Mouse (Mus musculus) erythroid progenitor cell, adult 5-6 weeks (primary cell): ENCODE results near the gene Fndc3b. TPM values are rescaled to one million over a fixed set of nuclear protein-coding genes. Genes with fewer than 3 reads are reported as not detected.
"Not testable (repeated sequence)": the region's sequence is repeated elsewhere in the genome, so short reads cannot be mapped to it uniquely, and the experiment has no call there.

Source experiments
- ATAC-seq: replicated peaks from 2 replicates; pipeline ENCODE4 v1.8.0; 2016; ENCODE audit warnings: moderate number of reproducible peaks, mild to moderate bottlenecking, moderate TSS enrichment, inconsistent platforms; ENCODE audit not compliant: poor library complexity, low FRiP score, severe bottlenecking
- total RNA-seq, 2 experiments: library from RNA; stranded (forward) in 1 of 2; stranded (reverse) in 1 of 2; fragments of 150-400 nt in 1 of 2; fragments of 186-747, 209-891 nt in 1 of 2; gene quantifications; 2 replicates each; pipeline versions ENCODE4 v1.2.3 to v1.2.4; 2015 to 2017; ENCODE audit warnings: low replicate concordance in 2 of 2

Gene Fndc3b
- total RNA-seq, 2 experiments from 2014 or later, result 1.3 to 1.8 TPM

GRCm38 (mm10) chr3:27453453-27454098 lies 257.5 kb downstream of the Fndc3b start:
- ATAC-seq, result no peak

GRCm38 (mm10) chr3:27449447-27449846 lies 261.7 kb downstream of the Fndc3b start:
- ATAC-seq, result no peak

DNA sequence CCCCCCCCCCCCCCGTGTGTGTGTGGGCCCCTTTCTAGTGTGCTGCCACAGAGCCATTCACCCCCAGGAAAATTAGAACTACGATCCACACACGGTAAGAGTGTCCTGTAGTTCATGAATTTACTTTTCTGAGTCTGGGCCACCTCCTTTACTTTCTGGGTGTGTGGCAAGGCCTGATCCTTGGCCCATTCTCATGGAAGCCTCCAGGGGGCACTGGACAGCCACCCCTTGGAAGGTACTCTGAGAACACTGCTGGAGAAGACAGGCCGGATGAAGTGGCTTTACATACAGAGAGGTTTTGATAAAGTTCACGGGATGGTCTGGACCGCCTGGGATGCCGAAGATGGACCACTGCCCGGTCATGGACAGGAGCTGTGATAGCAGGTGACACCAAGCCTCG lies 262.7 kb downstream of the Fndc3b start:
- no peak for ATAC-seq

GRCm38 (mm10) chr3:27439704-27440103 lies 271.4 kb downstream of the Fndc3b start:
- ATAC-seq, result no peak

- ATAC-seq, result no peak
Observed at GRCm38 (mm10) chr3:27435096-27435620, 275.9 kb downstream of the Fndc3b start.

DNA sequence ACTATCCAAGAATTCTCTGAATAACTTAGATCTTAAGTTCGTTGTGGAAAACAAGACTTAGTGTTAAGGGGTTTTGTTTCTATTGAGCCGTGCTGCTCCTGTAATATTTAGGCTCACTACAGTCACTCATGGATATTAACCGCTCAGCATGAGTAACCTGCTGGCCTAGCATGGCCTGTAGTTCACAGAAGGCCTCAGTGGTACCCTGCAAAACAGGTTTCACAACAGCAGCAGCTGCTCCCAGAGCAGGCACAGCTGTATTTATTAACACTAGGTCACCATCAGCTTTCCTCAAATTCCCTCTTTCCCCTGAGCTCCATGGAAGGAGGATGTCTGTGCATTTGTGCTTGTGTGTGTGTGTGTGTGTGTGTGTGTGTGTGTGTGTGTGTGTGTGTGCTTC lies 278.1 kb downstream of the Fndc3b start:
- ATAC-seq, result no peak

GRCm38 (mm10) chr3:27430621-27431263 lies 280.4 kb downstream of the Fndc3b start:
- ATAC-seq, result no peak

GRCm38 (mm10) chr3:27427406-27427805 lies 283.7 kb downstream of the Fndc3b start:
- no peak for ATAC-seq

DNA sequence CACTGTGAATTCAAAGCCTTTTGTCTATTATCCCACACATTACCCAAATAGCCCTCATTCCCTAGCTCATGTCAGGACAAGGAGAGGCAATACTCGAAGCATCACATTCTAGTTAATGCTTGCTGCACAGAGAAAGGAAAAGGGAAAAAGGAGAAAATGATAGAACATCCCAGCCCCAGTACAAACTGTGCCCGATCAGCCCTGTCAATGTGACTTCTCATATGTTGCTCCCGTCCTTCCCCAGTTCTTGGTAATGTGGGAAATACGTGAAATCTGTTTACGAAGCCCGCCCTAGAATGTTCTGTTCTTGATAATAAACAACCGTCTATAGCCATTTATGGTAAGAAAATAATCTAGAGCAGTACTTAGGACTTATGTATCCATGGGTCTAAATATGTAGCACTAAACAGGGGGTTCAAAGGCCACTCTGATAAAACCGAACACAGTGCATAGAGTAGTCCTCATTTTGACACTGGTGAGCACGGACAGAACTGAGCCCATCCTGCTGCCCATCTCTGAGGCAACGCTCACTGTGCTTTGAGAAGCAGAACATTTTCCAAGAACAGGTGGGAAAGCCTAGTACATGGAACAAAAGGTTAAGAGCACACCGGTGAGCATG lies 286.9 kb downstream of the Fndc3b start:
- no peak for ATAC-seq

GRCm38 (mm10) chr3:27422521-27422920 lies 288.6 kb downstream of the Fndc3b start:
- ATAC-seq, result no peak

GRCm38 (mm10) chr3:27421980-27422379 lies 289.1 kb downstream of the Fndc3b start:
- no peak for ATAC-seq

GRCm38 (mm10) chr3:27418602-27419001 lies 292.5 kb downstream of the Fndc3b start:
- no peak for ATAC-seq

- no peak for ATAC-seq
Observed at GRCm38 (mm10) chr3:27416786-27417185, 294.3 kb downstream of the Fndc3b start.

GRCm38 (mm10) chr3:27413566-27413965 lies 297.5 kb downstream of the Fndc3b start:
- no peak for ATAC-seq

GRCm38 (mm10) chr3:27411286-27411685 lies 299.8 kb downstream of the Fndc3b start:
- ATAC-seq, result no peak

- no peak for ATAC-seq
Observed at GRCm38 (mm10) chr3:27408564-27408963, 302.5 kb downstream of the Fndc3b start.

GRCm38 (mm10) chr3:27406440-27406839 lies 304.7 kb downstream of the Fndc3b start:
- no peak for ATAC-seq

GRCm38 (mm10) chr3:27400996-27401395 lies 310.1 kb downstream of the Fndc3b start:
- ATAC-seq, result not testable (repeated sequence)

DNA sequence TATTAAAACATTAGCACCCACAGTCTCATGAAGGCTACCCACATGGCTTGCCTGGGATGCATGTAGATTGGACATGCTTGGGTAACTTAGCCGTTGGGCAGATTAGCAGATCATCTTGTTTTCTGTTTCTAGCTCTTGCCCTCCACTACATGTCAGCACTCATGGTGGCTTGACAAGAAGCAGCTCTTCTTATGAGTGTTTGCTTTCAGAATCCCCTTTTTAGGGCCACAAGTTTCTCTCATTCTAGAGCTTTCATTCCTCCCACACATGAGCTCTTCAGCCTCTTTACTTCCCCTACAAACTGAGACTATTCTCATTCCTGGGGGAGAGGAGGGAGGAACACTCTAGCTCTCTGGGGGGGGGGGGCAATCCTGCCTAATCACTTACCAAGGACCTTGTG lies 321.2 kb downstream of the Fndc3b start:
- no peak for ATAC-seq

- no peak for ATAC-seq
Observed at GRCm38 (mm10) chr3:27384836-27385235, 326.3 kb downstream of the Fndc3b start.

- no peak for ATAC-seq
Observed at GRCm38 (mm10) chr3:27377935-27378334, 333.2 kb downstream of the Fndc3b start.
